Mouse (Mus musculus) kidney, embryonic 14.5 days (tissue): ENCODE measurements around the gene Dnttip1. TPM values are rescaled to one million over a fixed set of nuclear protein-coding genes. Genes with fewer than 3 reads are reported as not detected.
A peak's percentile ranks its signal among the peaks of the same experiment; 100 is the strongest.

Experiments
- ATAC-seq: fragments of 200-750 bp; cut with Nextera tagmentation; 2 replicates; pipeline ENCODE4 v1.8.0; 2017; ENCODE audit warnings: moderate number of reproducible peaks, mild to moderate bottlenecking, moderate TSS enrichment, moderate library complexity; ENCODE audit not compliant: low FRiP score, low TSS enrichment
- H3K27ac ChIP-seq: fragments of 300-500 bp; sonication (generic); 2 replicates; pipeline ENCODE4 v1.5.1; 2014; ENCODE audit warnings: low read depth, mild to moderate bottlenecking, low read length, moderate library complexity, mixed read lengths
- H3K27me3 ChIP-seq: fragments of 300-500 bp; sonication (generic); 2 replicates; pipeline ENCODE4 v1.6.1; 2014; ENCODE audit warnings: mild to moderate bottlenecking, low read length; ENCODE audit not compliant: control insufficient read depth, insufficient read depth
- H3K36me3 ChIP-seq: fragments of 300-500 bp; sonication (generic); 2 replicates; pipeline ENCODE4 v1.6.1; 2014; ENCODE audit warnings: low read length, mixed read lengths; ENCODE audit not compliant: control insufficient read depth, insufficient read depth
- H3K4me1 ChIP-seq: fragments of 300-500 bp; sonication (generic); 2 replicates; pipeline ENCODE4 v1.6.1; 2014; ENCODE audit warnings: low read length, mixed read lengths; ENCODE audit not compliant: control insufficient read depth, insufficient read depth
- H3K4me2 ChIP-seq: fragments of 300-500 bp; sonication (generic); replicated peaks from 2 replicates; pipeline ENCODE4 v1.6.1; 2014; ENCODE audit warnings: low read depth, mild to moderate bottlenecking, low read length
- H3K4me3 ChIP-seq: fragments of 300-500 bp; sonication (generic); 2 replicates; pipeline ENCODE4 v1.5.1; 2014; ENCODE audit warnings: mild to moderate bottlenecking, low read length
- H3K9ac ChIP-seq: fragments of 300-500 bp; sonication (generic); 2 replicates; pipeline ENCODE4 v1.6.1; 2014; ENCODE audit warnings: low read depth, mild to moderate bottlenecking, low read length, moderate library complexity
- H3K9me3 ChIP-seq: fragments of 300-500 bp; sonication (generic); 2 replicates; pipeline ENCODE4 v1.6.1; 2016; ENCODE audit warnings: low read length; ENCODE audit not compliant: control insufficient read depth
- WGBS: fragments of 180-500 bp; shearing (Covaris S2); extraction: QIAGEN DNeasy Blood & Tissue Kit; methylation state at CpG from one replicate; pipeline ENCODE4 v1.1.7; 2014; 5-methylcytosine and 5-hydroxymethylcytosine counted together
- polyA plus RNA-seq: library from polyadenylated mRNA; unstranded; fragments of >200 nt; fragmentation: Nextera tagmentation; extraction: Ambion mirVana; gene quantifications from 2 replicates; pipeline ENCODE4 v1.2.1, GENCODE M21; 2014

The Dnttip1 gene
- polyA plus RNA-seq, 1 experiment from 2014 or later = 70.8 TPM

DNA sequence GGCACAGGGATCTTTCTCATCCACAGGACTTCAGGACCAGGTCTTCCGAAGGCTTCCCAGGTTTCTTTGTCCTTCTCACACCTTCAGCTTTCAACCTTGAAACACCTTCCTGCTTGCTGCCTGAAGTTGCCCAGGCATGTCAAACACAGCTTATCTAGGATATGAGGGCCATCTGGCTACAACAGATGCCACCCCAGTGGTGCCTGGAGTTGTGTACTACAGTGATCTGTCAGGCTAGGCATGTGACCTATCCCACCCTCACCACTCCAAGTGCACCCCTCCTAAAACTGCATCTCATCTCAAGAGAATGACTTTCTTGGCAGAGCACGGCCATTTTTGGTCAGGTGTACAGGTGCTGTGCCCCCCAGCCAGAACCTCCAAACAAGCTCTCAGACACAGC is 15.7 kb downstream of the Dnttip1 start:
- no peaks in the 10 kb centered on the region for H3K9me3 ChIP-seq
- 95% methylated on average over 2 of the region's 2 CpGs for WGBS
- H3K27me3 ChIP-seq = no peaks in the 10 kb centered on the region
- H3K4me2 ChIP-seq = no peak overlapping the region
- H3K27ac ChIP-seq = no peak overlapping the region
- H3K9ac ChIP-seq = no peak overlapping the region
- ATAC-seq = no peak
- no peaks in the 10 kb centered on the region for H3K4me1 ChIP-seq
- H3K36me3 ChIP-seq = peaks cover 87% of the 10 kb centered on the region
- no peak overlapping the region for H3K4me3 ChIP-seq

GRCm38 (mm10) chr2:164761971-164762370 is 16.2 kb downstream of the Dnttip1 start:
- WGBS = 94% methylated on average over 4 of the region's 4 CpGs

DNA sequence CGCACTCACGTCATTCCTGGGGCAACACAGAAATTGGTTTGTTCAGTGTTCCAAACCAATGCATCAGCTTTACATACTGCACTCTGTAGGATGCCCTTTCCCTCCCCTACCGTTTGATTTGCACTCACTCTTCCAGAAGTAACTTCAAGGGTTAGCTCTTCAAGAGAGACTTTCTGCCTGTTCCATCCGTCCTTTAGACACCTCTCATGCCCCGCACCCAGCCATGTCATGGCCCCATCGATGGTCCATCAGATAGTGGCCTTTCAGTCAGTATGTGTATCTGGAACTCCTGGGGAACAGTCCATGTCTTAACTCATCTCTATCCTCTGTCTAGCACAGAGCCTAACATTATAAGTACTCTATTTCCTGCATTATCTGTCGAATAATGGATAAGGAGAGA is 16.8 kb downstream of the Dnttip1 start:
- ATAC-seq = no peak
- no peaks in the 10 kb centered on the region for H3K27me3 ChIP-seq
- H3K4me3 ChIP-seq = no peak overlapping the region
- H3K4me2 ChIP-seq = no peak overlapping the region
- H3K9ac ChIP-seq = no peak overlapping the region
- H3K36me3 ChIP-seq = peaks cover 87% of the 10 kb centered on the region
- no peaks in the 10 kb centered on the region for H3K9me3 ChIP-seq
- WGBS = 92% methylated on average over 7 of the region's 7 CpGs
- no peaks in the 10 kb centered on the region for H3K4me1 ChIP-seq
- no peak overlapping the region for H3K27ac ChIP-seq

More at GRCm38 (mm10) chr2:164761971-164762370, 16.2 kb downstream of the Dnttip1 start:
- no peaks in the 10 kb centered on the region for H3K4me1 ChIP-seq
- peaks cover 87% of the 10 kb centered on the region for H3K36me3 ChIP-seq
- ATAC-seq = no peak
- no peaks in the 10 kb centered on the region for H3K9me3 ChIP-seq
- H3K27me3 ChIP-seq = no peaks in the 10 kb centered on the region
- H3K9ac ChIP-seq = no peak overlapping the region
- H3K27ac ChIP-seq = no peak overlapping the region
- no peak overlapping the region for H3K4me3 ChIP-seq
- H3K4me2 ChIP-seq = no peak overlapping the region

GRCm38 (mm10) chr2:164765841-164766240 is 20.1 kb downstream of the Dnttip1 start:
- H3K27me3 ChIP-seq = no peaks in the 10 kb centered on the region
- H3K36me3 ChIP-seq = peaks cover 66% of the 10 kb centered on the region

GRCm38 (mm10) chr2:164767812-164768540 is 22.2 kb downstream of the Dnttip1 start:
- no peaks in the 10 kb centered on the region for H3K9me3 ChIP-seq
- no peak overlapping the region for H3K4me3 ChIP-seq
- no peak for ATAC-seq
- WGBS = 90% methylated on average over 15 of the region's 15 CpGs
- no peak overlapping the region for H3K4me2 ChIP-seq
- no peak overlapping the region for H3K27ac ChIP-seq
- H3K36me3 ChIP-seq = peaks cover 65% of the 10 kb centered on the region
- no peak overlapping the region for H3K9ac ChIP-seq
- H3K4me1 ChIP-seq = peaks cover 14% of the 10 kb centered on the region
- no peaks in the 10 kb centered on the region for H3K27me3 ChIP-seq

More at GRCm38 (mm10) chr2:164765841-164766240, 20.1 kb downstream of the Dnttip1 start:
- H3K9ac ChIP-seq = no peak overlapping the region
- H3K4me1 ChIP-seq = no peaks in the 10 kb centered on the region; the same call in 1 of the 2 replicates
- no peak for ATAC-seq
- WGBS = 81% methylated on average over 3 of the region's 3 CpGs
- no peaks in the 10 kb centered on the region for H3K9me3 ChIP-seq
- no peak overlapping the region for H3K27ac ChIP-seq
- H3K4me3 ChIP-seq = no peak overlapping the region
- H3K4me2 ChIP-seq = no peak overlapping the region

GRCm38 (mm10) chr2:164769258-164770037 is 23.7 kb downstream of the Dnttip1 start, which contains the start of gene Ube2c:
TSS of gene Ube2c (plus strand) at chr2:164769898.
- peak; percentile 99 for ATAC-seq
- Histone ChIP-seq H3K27ac (peak within 1 kb of the TSS; percentile 52), H3K4me2 (peak within 1 kb of the TSS; percentile 51), H3K9ac (peak within 1 kb of the TSS; percentile 68), H3K4me3 (peak within 1 kb of the TSS; percentile 75), H3K36me3 (peaks cover 63% of the 10 kb centered on the region), H3K27me3 (no peaks in the 10 kb centered on the region), H3K4me1 (peaks cover 14% of the 10 kb centered on the region), H3K9me3 (no peaks in the 10 kb centered on the region)
- WGBS = 2% methylated on average over 53 of the region's 53 CpGs

DNA sequence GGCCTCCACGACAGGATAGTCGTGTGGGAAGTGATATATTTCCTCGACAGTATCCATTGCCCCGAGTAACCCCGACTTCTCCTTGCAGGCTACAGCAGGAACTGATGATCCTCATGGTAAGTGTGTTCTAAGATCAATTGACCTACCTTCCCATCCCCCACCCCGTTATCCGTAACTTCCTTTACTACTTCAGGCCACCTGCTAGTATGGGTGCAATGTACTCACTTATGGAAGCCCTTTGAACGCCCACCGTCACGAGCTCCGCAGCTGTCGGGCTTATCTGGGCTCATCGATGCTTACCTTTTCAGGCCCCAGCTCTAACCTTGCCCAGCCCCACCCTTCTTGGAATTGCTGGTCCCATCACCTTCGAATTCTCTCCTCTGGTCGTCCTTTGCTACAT is 24.5 kb downstream of the Dnttip1 start:
- Histone ChIP-seq H3K27me3 (no peaks in the 10 kb centered on the region), H3K9ac (peak overlapping the region; percentile 68), H3K4me2 (peak overlapping the region; percentile 51), H3K4me3 (peak overlapping the region; percentile 75), H3K27ac (peak overlapping the region; percentile 20; the same call in 1 of the 2 replicates), H3K36me3 (peaks cover 56% of the 10 kb centered on the region), H3K4me1 (peaks cover 14% of the 10 kb centered on the region), H3K9me3 (no peaks in the 10 kb centered on the region)
- WGBS = 3% methylated on average over 15 of the region's 15 CpGs
- no peak for ATAC-seq

DNA sequence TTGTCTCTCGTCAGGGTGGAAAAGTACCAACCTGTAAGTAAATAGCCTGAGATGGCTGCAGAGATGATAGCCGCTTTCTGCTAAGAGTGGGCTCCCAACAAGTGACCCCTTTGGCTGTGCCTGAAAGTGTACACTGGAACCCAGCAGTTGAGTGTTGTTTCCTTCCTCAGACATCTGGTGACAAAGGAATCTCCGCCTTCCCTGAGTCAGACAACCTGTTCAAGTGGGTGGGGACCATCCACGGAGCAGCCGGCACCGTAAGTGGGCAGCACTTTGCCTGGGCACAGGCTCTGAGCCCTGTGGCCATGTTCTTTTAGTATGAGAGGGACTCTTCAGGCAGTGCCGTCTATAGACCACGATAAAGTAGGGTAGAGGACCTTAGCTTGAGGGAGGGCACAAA is 25.3 kb downstream of the Dnttip1 start:
- peak overlapping the region; percentile 68 for H3K9ac ChIP-seq
- WGBS = 77% methylated on average over 8 of the region's 8 CpGs
- H3K27ac ChIP-seq = no peak overlapping the region
- ATAC-seq = no peak
- peak overlapping the region; percentile 51 for H3K4me2 ChIP-seq
- H3K36me3 ChIP-seq = peaks cover 47% of the 10 kb centered on the region
- H3K4me3 ChIP-seq = peak overlapping the region; percentile 75
- H3K4me1 ChIP-seq = peaks cover 14% of the 10 kb centered on the region
- H3K9me3 ChIP-seq = no peaks in the 10 kb centered on the region
- no peaks in the 10 kb centered on the region for H3K27me3 ChIP-seq
